Mouse (Mus musculus): ENCODE data around the gene Adamts5.

Adamts5 gene

DNA sequence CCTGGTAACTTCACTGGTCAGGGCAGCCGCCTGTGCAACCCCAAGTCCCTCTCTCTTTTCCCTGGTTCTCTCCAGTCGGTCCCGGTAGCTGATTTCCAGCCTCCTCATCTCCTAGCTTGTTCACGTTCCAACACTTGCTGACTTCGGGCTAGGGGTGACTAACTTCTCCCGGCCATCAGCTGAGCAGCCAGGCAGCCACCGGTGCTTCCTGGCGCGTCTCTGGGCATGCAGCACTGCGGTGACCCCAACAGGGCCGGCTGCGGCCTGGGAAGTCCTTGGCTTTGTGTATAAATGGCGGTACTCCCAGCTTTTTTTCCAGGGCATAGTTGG is at the start of gene Adamts5:
Gene Adamts5 (minus strand): TSS at position 248 of the 330 bp plus-strand sequence.
- no peak for DNase-seq (ENCODE audit: low read depth, low spot score)

DNA sequence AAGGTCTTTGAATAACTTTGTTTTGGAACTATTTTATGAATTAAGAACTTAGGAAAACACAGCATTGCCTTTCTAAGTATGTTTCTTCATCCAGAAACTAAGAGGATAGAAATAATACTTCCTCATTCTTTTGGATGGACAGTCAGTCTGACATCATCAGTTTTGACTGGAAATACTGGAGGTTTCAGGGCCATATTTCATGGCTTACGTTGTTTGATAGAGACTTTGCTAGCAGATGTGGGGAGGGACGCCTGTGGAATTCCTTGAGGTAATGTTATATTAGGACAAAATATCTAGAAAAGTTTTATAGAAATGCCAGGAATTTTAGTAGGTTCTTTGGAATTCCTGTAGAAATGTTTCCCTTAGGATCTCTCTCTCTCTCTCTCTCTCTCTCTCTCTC is 48.7 kb upstream of the Adamts5 start:
- DNase-seq (ENCODE audit: low read depth, low spot score) = no peak

DNA sequence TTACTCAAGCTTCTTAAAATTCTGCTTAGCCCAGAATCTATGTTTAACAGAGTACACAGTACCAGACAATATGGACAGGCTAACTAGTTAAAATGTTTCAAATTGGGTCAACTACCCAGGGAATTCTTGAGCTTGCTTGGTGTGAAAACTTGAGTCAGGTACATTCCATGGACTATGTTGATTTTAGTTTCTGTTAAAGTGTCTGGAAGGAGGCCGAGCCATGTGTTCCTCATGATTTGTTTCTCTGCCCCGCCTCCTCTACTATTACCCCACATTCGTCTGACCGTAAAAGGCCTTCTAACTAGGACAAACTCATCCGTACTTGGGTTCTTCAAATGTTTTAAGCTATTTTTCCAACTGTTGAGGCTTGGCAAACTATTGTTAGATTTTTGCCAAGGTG is 24.4 kb upstream of the Adamts5 start:
- no peak for DNase-seq (ENCODE audit: low read depth, low spot score)

DNA sequence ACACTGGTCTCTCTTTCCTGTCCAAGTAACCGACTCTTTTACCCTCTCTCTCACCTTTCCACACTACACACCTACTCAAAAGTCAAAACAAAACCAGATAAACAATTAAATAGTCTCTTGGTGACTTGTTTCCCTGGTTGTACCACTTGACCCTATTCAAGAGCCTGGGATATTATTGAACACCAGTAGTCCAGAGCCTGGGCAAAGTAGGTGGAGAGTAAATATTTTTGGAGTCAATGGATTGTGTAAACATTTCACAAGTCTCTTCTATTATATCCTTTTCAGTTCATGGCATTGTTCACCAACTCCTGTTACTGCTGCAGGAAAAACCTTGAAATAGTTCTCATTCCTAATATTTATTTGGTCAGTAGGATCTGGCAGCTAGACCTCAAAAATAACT is 20.8 kb upstream of the Adamts5 start:
- no peak for DNase-seq (ENCODE audit: low read depth, low spot score)

DNA sequence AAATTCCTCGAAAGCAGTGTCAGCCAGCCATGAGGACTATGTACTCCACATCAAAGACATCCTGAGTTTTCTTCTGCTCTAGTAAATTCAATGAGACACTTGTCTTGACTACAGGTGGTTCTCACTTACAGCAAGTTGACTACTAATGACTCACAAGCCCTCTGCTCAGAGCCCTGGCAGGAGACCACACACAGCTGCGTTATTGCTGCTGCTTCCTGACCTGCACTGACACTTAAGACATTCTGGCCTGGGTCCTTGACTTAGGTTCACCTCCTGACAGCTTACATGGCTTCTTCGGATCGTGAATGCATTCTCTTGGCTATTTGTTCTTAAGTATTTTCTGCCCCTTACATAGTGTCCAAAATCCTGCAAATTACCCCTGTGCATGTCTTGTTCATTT is 18.5 kb upstream of the Adamts5 start:
- no peak for DNase-seq (ENCODE audit: low read depth, low spot score)

DNA sequence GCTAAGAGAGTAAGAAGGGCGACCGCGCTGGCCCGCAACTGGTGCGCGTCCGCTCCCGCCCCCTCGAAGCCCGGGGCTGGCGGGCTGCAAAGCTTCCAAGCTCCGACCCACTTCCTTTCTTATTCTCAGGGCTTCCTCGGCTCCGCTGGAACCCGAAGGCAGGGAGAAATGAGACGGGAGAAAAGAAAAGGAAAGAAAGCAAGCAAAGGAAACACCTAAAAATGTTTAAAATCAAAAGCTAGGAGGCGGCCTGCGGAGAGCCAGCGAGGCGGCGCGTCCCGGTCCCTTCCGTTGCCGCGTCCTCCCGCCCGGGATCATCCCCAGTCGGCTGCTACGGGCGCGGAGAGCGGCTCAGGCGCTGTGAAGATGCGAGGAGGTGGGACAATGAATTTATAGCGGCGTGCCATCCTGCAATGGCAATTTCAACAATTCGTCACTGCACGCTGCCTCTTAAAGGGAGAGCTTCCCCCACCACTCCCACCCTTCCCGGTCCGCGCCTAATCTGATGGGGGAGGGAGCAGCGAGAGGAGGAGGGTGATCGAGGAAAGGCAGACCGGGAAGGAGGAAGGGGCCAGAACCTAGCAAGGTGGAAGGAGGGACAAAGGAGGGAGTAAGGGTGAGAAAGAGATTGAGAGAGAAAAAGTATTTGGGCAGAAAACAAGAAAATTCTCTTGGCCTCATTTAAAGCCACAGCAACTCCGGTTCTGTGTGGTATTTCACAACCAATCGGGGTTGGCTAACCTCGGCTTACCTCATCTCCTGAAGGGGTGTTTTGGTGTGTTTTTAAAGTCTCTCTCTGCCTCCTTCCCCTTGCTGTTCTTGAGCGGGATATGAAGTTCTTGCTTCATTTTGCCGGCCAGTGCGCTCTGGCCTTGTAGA is 687 bp downstream of the Adamts5 start:
- DNase-seq (ENCODE audit: low read depth, low spot score) = no peak

DNA sequence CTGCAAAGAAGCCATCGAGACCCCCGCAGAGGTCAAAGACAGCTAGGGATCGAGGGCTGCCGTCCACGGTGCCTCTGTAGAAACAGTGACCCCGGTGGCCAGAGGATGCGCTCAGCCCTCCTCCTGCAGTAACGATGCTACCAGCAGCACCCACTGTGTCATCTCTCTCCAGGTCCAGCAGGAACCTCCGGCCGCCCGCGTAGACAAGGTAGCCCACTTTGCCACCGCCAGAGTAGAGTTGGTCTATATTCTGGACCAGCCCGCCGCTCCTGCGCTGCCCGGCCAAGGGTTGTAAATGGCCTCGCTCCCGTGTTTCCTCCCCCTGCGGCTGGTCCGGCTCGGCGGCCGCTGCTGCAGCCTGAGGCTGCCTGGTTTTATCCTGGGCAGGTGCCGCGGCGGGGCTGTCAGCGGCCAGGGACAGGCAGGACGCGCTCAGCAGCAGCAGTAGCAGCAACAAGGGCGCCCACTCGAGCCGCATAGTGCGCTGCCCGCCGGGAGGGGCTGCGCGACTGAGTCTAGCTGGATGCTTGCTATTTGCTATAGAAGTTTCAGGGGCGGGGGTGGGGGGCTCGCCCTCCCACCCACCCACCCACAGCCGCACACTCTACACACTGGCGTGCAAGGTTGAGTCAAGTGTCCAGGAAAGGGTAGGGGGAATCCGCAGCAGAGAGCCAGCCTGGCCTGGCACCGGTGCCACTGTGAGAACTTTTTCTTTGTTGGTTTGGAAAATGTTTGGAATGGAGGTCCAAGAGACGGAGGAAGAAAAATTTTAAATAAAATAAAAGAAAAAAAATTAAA is 1.6 kb downstream of the Adamts5 start:
- no peak for DNase-seq (ENCODE audit: low read depth, low spot score)

DNA sequence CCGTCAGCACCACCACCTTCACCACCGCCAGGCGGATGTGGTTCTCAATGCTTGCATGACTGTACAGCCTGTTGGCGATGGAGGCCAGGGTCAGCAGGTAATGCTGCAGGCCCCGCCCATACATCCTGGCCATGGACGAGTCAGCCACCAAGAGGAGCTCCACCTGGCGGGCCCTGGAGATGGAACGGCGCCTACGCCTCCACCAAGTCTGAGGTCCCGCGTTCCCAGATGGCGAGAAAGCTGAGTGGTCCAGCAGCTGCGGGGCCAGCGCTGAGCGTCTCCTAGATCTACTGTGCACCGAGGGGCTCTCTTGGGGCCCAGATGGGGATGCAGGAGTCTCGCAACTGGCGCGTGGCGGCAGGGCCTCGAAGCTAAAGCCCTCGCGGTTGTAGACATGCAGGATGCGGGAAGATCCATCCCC is 2.3 kb downstream of the Adamts5 start:
- DNase-seq (ENCODE audit: low read depth, low spot score) = no peak

DNA sequence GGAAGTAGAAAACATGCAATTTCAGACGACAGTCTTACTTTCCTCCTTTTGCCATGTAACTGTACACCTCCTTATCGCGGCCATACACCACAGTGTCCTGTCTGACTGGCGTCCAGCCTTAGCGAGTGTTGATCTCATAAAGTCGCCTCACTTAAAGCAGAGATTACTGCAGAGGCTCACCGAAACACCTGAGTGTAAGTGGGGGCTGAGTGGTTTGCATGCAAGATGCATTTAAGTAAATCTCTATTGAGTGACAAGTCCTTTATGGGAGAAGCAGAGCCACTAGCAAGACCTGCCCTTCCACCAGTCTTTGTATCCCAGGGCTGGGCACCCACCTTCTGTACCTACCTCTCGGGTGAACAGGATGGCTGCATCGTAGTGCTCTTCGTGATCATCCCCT is 2.8 kb downstream of the Adamts5 start:
- DNase-seq (ENCODE audit: low read depth, low spot score) = no peak

DNA sequence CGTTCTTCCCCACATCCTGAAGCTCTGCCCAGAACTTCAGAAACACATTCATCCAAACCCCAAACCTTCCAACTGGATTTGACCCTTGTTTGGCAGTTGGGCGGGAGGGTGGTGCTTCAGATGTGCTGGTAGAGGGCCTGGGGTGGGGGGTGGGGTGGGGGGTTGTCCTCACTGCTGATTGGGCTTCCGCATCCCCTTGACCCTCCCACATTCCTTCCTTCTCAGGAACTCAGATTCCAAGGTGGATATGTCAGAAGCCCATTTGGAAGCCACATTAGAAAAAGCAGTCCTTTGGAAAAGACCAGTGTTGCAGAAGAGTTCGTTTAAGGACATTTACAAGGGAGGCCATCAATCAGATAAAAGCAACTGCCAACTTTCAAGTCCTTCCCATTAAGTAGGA is 3.2 kb downstream of the Adamts5 start:
- DNase-seq (ENCODE audit: low read depth, low spot score) = no peak

DNA sequence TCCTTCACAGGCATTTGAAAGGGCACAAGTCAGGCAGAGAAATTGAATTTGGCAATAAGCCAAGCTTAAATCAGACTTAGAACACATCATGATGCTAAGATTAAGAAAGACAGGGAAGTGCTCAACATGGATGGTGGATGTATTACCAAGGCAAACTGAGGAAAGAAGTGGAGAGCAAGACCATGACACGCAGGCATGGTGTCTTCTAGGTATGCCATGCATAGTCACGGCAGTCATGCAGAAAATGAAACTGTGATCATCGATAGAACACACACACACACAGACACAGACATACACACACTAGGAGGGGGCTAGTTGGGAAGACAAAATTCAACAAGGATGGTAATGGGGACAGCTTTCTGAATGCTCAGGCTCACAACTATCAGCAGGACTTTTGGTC is 3.8 kb downstream of the Adamts5 start:
- no peak for DNase-seq (ENCODE audit: low read depth, low spot score)

DNA sequence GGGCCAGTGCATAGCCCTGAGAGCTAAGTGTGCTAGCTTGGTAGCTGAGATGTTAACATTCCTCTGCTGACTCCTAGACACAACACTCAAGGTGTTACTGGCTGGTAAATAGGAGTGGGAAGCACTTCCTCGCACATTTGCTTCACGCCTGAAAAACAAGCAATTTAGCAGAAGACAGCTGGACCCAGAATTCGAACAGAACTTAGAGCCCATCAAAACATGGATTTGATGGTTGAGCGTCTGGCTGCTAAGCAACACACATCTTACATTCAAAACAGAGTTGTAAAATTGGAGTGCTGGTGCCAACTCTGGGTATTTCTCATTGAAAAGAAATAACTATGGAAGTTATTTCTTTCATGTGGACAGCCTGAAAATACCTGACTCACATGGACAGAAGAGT is 5.7 kb downstream of the Adamts5 start:
- no peak for DNase-seq (ENCODE audit: low read depth, low spot score)

DNA sequence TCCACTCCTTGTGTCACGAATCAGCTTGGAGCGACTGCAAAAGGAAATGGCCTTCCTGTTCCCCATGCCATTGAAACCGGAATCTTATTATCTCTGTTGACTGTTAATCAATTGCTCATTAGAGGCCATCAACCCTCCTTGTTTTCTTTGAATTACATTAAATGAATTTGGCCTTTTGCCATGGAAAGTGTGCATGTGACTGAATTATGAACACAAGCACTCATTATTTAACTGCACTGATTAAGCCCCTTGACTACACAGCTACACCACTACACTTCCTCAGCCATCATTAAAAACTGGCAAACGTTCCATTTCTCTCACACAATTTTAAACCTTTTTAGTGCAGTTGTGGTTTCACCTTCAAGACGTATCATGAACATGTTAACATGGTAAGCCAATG is 11.8 kb downstream of the Adamts5 start:
- no peak for DNase-seq (ENCODE audit: low read depth, low spot score)

DNA sequence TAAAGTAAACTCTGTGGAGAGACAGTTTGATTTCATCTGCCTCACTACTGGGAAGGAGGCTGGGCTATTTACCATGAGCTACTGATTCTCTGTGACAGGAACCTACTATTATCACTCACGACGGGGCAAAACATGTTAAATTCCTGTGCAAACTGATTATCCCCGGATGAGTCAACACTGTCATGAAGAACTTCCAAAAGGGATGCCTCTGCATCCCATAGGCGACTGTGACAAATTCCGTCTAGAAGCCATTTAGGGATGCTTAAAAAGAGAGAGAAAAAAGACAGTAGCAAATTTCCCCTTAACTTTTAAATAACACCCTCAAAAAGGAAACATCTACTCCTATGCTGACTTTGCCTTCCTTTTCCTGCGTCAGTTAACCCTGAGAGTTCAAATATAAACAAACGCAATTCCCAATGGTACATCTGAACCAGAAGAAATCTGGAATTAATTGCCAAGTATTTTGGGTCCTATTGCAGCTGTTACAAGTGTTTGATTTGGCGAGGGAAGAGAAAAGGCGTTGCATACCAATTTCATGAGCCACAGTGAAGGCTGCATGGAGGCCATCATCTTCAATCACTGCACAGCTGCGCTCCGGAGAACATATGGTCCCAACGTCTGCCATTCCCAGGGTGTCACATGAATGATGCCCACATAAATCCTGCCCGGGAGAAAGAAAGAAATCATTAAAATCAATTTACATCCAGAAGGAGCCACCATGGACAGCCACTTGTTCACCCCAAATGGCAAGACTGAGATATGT is 14.2 kb downstream of the Adamts5 start:
- no peak for DNase-seq (ENCODE audit: low read depth, low spot score)

DNA sequence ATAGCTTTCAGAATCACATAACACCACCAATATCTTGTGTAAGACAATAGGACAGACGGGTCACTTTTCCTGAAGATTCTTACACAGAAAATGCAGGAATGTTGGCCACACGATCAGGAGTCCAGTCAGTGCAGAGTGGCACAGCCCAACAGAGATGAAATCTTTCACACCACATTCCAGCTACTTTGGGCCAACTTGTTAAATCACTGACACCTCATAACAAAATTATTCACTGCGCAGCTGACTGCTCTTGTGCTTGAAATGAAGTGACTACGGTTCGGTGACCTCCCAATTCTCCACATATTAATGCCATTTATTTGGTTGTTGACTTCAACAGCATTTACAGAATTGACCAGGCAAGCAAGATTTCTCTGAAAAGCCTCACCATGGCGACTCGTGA is 22.6 kb downstream of the Adamts5 start:
- no peak for DNase-seq (ENCODE audit: low read depth, low spot score)

DNA sequence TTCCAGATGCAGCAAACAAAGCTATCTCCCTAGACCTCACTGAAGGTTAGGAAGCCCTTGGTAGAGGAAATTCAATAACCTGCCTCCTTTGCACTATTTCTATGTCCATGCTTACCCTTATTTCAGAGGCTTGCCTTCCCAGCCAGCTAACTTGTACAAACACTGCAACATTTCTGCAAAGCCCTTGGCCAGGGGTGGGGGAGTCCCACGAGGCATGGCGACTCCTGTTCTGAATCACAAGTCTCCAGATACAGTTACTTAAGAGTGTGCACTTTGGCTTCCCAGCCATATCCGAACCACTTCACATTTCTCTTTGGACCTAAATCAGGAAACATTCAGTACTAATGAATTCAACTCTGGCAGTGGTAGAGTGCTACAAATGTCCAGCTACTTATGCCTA is 27.5 kb downstream of the Adamts5 start:
- no peak for DNase-seq (ENCODE audit: low read depth, low spot score)

DNA sequence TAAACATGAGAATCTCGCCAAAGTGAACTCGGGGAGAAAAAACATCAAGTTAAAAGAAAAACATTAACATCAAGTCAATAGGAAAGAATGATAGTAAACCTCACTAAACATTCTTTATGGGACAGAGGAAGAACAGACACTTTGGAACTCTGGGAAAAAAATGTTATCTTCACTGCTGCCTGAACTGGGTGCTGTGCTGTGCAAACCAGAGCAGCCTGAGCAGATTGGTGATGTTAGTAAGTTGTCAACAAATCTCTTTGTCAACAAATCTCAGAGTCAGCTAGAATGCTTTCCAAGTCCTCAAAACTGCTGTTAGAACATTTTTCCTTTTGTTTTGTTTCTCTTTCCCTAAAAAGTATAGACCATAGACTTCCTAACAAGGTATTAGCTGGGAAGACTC is 29.7 kb downstream of the Adamts5 start:
- DNase-seq (ENCODE audit: low read depth, low spot score) = no peak

DNA sequence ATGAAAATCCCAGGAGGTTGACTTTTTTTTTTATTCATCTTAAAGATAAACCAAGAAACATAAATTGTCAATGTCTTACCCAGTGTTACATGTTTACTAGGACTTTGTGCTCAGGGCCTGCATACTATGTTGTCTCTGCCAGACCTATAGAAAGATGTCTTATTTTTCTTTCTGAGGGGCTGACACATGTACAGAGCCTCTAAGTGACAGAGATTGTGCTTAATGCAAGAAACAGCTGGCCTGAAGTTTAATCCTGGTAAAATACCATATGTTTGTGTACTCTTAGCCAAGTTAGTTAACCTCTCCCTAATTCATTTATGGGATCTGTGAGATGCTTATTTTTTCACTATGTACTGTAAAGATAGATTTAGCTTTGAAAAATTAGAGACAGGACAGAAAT is 30.4 kb downstream of the Adamts5 start:
- DNase-seq (ENCODE audit: low read depth, low spot score) = no peak

DNA sequence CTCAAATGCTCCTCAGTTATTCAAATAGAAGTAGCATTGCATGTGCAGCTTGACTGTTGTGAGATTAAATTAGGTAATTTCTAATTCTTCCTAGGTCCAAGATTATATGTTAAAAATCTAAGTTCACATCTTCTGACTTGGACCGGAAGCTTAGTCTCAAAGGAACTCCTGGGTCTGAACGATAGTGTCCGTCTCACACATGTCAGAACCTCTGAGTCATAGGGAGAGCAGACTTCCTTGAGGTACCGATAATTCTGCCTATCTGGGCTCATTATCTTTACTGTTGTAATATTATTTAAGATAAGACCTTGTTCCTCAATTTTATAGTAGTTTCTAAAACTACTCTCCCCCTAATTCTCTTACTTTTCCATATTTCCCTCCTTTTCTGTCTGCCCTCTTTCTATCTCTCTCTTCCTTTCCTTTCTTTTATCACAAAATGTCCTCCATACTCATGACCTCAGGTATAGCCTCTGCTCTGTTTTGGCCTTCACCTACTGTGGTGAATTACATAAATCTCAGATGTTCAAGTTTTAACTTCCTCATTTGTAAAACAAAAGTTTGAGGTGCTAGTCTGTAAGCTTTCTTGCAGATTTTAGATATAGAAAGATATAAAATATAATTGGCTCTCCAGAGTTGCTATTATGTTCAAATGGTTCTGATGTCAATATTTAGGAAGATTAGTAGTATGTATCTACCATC is 36.8 kb downstream of the Adamts5 start:
- no peak for DNase-seq (ENCODE audit: low read depth, low spot score)

DNA sequence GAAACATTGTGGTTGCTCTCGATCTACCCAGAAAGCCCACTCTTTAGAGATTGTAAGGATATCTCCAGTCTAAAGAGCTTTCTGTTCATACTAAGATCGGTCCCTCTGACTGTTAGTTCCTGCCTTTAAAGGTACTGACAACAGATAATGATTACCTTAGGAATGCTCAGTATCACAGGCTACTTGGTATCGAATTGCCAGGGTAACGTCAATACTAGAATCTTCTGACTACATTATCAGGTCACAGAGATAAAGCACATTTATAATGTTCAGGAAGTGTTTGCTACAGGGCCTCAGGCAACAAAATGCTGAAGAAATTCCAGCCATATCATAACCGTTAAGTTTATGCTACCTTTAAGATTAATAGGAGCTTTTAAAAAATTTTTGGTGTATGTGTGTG is 47.1 kb downstream of the Adamts5 start:
- DNase-seq (ENCODE audit: low read depth, low spot score) = no peak

DNA sequence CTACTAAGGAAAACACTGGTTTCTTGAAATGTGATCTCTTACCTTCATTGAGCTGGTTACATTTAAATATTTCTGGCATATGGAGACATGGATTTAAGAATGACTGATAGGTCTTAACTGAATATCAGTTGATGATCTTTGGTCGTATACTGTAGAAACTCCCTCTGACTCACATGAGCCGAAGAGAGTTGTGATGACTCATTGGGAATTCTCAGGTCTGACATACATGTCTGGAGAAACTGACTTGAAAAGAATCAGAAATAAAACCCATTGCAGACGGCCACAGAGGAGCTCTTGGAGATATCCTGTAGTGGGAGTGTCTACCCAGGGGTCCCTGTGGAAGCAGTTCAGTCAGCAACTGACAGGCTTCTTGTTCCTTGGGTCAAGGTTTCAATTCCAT is 74.6 kb downstream of the Adamts5 start:
- no peak for DNase-seq (ENCODE audit: low read depth, low spot score)
